Mouse (Mus musculus): Measurements from ENCODE around the gene Nhlrc3.

The Nhlrc3 gene

GRCm38 (mm10) chr3:53454984-53455383 lies 8.1 kb downstream of the Nhlrc3 start:
- intact Hi-C loops (cut with DNase I): no loop called here

DNA sequence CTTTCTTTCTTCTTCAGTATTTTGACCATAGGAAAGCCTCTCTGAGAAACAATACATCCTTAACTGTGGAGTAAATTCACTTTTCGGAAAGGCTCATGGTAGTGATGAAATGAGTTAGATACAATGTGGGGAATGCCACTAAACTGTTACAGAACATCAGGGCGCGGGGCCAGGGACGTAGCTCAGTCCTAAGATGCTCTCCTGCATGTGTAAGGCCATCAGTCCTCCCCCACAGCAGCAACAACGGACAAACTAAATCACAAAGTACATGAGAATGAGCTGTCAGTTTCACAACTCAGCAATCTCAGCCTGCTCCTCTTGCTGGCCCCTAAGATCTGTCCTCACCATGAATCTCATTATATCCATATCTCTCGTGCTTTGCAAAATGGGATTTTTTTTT lies 8.6 kb downstream of the Nhlrc3 start:
- intact Hi-C loops (cut with DNase I): no loop called here

GRCm38 (mm10) chr3:53454005-53454404 lies 9.1 kb downstream of the Nhlrc3 start:
- intact Hi-C loops (cut with DNase I): no loop called here

GRCm38 (mm10) chr3:53453346-53453745 lies 9.8 kb downstream of the Nhlrc3 start:
- intact Hi-C loops (cut with DNase I): no loop called here

DNA sequence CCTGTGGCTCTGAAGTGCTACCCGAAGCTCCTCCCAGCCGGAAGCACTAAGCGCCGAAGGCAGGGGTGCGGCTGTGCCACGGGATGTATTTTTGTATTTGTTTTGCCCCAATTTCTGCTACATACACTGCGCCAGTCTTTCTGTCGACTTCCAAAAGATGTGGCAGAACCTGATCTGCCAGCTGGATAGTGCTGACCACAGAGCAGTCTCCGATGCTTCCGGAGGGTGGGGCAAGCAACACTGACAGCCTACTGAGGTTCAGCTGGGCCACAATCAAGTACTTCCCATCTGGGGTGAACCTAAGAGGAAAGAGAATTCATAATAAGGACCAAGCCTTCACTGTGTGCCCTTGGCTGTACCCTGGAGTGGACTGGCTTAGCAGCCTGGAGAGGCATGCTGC lies 10.8 kb downstream of the Nhlrc3 start:
- intact Hi-C loops (cut with DNase I): no loop called here

GRCm38 (mm10) chr3:53450666-53451065 lies 12.5 kb downstream of the Nhlrc3 start:
- intact Hi-C loops (cut with DNase I): no loop called here

DNA sequence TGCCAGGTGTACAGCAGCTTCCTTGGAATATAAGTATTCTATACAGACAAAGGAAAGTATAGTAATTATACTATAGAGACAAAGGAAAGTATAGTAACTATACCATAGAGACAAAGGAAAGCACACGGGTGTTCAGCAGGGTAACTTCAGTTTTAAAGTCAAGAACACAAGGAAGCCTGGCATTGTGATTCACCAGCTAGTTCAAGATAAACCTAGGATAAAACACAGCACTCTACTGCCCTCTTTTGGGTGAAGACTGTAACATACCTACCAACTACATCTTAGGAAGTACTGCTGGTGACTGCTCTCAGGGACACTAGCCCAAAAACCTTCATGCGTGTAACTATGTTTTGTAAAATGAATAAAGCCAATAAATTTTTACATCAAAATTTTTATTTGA lies 14.9 kb downstream of the Nhlrc3 start:
- intact Hi-C loops (cut with DNase I): loop anchor here (2.0 to 10.0 kb wide), 2 partner anchors 203 to 419 kb away; no protein-coding TSS in a partner anchor

GRCm38 (mm10) chr3:53446801-53447200 lies 16.3 kb downstream of the Nhlrc3 start:
- intact Hi-C loops (cut with DNase I): loop anchor here (10.0 kb wide), 1 partner anchor 202 kb away; no protein-coding TSS in a partner anchor

GRCm38 (mm10) chr3:53445540-53445939 lies 17.6 kb downstream of the Nhlrc3 start:
- intact Hi-C loops (cut with DNase I): loop anchor here (10.0 kb wide), 1 partner anchor 201 kb away; no protein-coding TSS in a partner anchor

DNA sequence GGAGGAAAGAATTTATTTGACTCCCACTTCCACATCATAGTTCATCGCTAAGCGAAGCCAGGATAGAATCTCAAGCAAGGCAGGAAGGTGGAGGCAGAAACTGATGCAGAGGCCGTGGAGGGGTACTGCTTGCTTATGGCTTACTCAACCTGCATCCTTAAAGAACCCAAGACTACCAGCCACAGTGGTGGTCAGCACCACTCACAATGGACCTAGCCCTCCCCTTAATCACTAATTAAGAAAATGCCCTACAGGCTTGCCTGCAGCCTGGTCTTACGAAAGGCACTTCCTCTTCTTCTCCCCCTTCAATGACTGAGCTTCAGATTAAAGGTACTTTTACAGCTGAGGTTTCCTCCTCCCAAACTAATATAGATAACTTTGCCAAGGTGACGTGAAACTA lies 26.6 kb downstream of the Nhlrc3 start:
- intact Hi-C loops (cut with DNase I): no loop called here

GRCm38 (mm10) chr3:53434610-53435009 lies 28.5 kb downstream of the Nhlrc3 start:
- intact Hi-C loops (cut with DNase I): no loop called here

DNA sequence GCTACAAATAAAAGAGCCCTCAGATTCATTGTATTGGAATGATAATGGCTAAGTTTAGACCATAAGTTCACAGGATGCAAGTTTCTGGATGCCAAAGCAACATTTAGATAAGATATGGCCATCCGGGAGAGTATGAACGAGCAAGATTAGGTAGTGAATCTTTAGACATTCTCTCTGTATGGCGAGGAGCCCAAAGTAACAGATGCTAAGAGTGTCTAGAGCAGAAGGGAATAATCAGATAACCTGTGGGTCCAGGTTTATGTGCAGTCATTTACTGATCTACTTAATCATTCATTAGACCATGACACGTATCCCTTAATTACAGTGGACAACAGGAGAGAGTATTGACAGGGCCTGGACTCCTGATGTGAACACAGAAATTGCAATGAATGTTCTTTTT lies 39.6 kb downstream of the Nhlrc3 start:
- intact Hi-C loops (cut with DNase I): no loop called here

GRCm38 (mm10) chr3:53422691-53423090 lies 40.4 kb downstream of the Nhlrc3 start:
- intact Hi-C loops (cut with DNase I): no loop called here

GRCm38 (mm10) chr3:53421656-53422055 lies 41.5 kb downstream of the Nhlrc3 start:
- intact Hi-C loops (cut with DNase I): no loop called here

DNA sequence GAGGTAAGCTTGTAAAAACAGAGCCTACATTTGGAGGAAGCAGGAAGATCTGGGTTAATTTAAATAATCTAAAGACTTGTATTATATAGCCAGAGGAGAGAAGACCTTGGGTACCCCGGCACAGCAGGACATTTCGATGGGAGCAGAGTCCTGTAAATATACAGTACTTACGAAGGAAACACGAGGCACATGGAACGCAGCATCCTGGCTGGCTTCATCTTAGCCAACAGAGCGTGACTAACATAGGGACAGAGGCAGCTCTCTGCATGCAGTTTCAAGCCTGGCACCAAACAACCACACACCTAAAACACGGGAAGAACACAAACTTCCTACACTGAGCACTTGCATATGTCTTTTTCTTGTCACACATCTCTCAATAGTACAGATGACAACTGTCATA lies 45.4 kb downstream of the Nhlrc3 start:
- intact Hi-C loops (cut with DNase I): no loop called here

DNA sequence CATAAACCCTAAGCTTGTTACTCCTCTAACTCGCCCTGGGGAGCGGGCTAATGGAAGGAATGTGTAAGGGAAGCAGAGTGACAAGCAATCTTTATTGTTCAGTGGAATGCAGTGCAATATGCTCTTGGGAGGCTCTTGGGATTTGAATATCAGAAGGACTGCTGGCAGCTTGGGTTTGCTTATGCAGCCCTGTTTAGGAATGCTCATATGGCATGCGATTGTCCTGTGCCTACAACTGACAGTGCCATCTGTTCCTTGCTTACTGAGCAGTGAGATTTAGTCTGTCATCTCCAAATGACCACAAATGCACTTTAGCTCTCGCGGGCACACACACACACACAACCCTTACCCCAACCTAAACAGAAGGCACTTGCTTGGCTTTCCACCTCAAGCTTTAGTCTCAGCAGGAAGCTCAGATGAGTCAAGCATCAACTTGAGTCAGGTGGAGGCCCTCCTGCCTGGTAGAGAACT lies 47.1 kb downstream of the Nhlrc3 start:
- intact Hi-C loops (cut with DNase I): no loop called here

- intact Hi-C loops (cut with DNase I): no loop called here
These were observed 49.2 kb downstream of the Nhlrc3 start for GRCm38 (mm10) chr3:53413959-53414358.

GRCm38 (mm10) chr3:53413465-53413864 lies 49.7 kb downstream of the Nhlrc3 start:
- intact Hi-C loops (cut with DNase I): no loop called here

- intact Hi-C loops (cut with DNase I): no loop called here
These were observed 50.9 kb downstream of the Nhlrc3 start for GRCm38 (mm10) chr3:53412259-53412658.

GRCm38 (mm10) chr3:53410031-53410430 lies 53.1 kb downstream of the Nhlrc3 start:
- intact Hi-C loops (cut with DNase I): no loop called here

DNA sequence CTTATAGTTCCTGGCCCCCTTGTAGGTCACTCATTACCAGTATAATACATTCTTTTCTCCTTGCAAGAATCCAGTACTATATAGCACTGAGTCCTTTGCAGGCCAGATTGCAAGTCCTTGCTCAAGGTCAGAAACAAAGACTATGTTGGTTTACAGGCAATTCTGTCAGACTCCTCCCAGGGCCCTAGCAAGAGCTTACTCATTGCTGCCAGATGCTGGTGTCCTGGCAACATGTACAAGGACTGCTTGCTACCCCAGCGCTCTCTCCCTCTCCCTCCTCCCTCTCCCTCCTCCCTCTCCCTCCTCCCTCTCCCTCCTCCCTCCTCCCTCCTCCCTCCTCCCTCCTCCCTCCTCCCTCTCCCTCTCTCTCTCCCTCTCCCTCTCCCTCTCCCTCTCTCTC lies 56.0 kb downstream of the Nhlrc3 start:
- intact Hi-C loops (cut with DNase I): no loop called here

All from adrenal gland (tissue).